Mouse (Mus musculus) heart, embryonic 14.5 days (tissue): ENCODE measurements around the gene Spata3. TPM values are rescaled to one million over a fixed set of nuclear protein-coding genes. Genes with fewer than 3 reads are reported as not detected.

ENCODE experiments used
- ATAC-seq: fragments of 200-750 bp; cut with Nextera tagmentation; 2 replicates; pipeline ENCODE4 v1.8.0; 2017; ENCODE audit warnings: low read depth, moderate TSS enrichment; ENCODE audit not compliant: insufficient number of reproducible peaks, insufficient read depth, low FRiP score
- H3K27ac ChIP-seq, 2 experiments: fragments of 200-500 bp in 1 of 2; fragments of 300-500 bp in 1 of 2; sonication (generic) in 1 of 2; replicated peaks in 1 of 2; 2 replicates each; pipeline ENCODE4 v1.5.1; 2012 to 2014; ENCODE audit warnings: low read depth in 2 of 2, low read length in 2 of 2, control low read depth in 1 of 2, mild to moderate bottlenecking in 1 of 2, mixed read lengths in 1 of 2; ENCODE audit not compliant: control insufficient read depth in 1 of 2, insufficient read depth in 1 of 2
- H3K27me3 ChIP-seq: fragments of 300-500 bp; sonication (generic); 2 replicates; pipeline ENCODE4 v1.6.1; 2014; ENCODE audit warnings: mild to moderate bottlenecking, low read length, control low read depth; ENCODE audit not compliant: control insufficient read depth, insufficient read depth
- H3K36me3 ChIP-seq: fragments of 300-500 bp; sonication (generic); 2 replicates; pipeline ENCODE4 v1.6.1; 2014; ENCODE audit warnings: mild to moderate bottlenecking, control low read depth, low read length, mixed read lengths; ENCODE audit not compliant: control insufficient read depth, insufficient read depth
- H3K4me1 ChIP-seq, 2 experiments: fragments of 200-500 bp in 1 of 2; fragments of 300-500 bp in 1 of 2; sonication (generic) in 1 of 2; 2 replicates each; pipeline ENCODE4 v1.6.1; 2012 to 2014; ENCODE audit warnings: low read length in 2 of 2, control low read depth in 1 of 2, mixed read lengths in 1 of 2; ENCODE audit not compliant: control insufficient read depth in 2 of 2, insufficient read depth in 2 of 2
- H3K4me2 ChIP-seq: fragments of 300-500 bp; sonication (generic); 2 replicates; pipeline ENCODE4 v1.6.1; 2014; ENCODE audit warnings: mild to moderate bottlenecking, low read length
- H3K4me3 ChIP-seq, 2 experiments: fragments of 200-500 bp in 1 of 2; fragments of 300-500 bp in 1 of 2; sonication (generic) in 1 of 2; 2 replicates each; pipeline ENCODE4 v1.5.1; 2012 to 2014; ENCODE audit warnings: low read length in 2 of 2, mild to moderate bottlenecking in 2 of 2, control low read depth in 1 of 2, low read depth in 1 of 2, moderate library complexity in 1 of 2; ENCODE audit not compliant: control insufficient read depth in 1 of 2, insufficient read depth in 1 of 2
- H3K9ac ChIP-seq: fragments of 300-500 bp; sonication (generic); 2 replicates; pipeline ENCODE4 v1.6.1; 2014; ENCODE audit warnings: mild to moderate bottlenecking, low read length
- H3K9me3 ChIP-seq: fragments of 300-500 bp; sonication (generic); 2 replicates; pipeline ENCODE4 v1.6.1; 2016; ENCODE audit warnings: low read length, control low read depth; ENCODE audit not compliant: control insufficient read depth
- WGBS: fragments of 180-500 bp; shearing (Covaris S2); extraction: QIAGEN DNeasy Blood & Tissue Kit; methylation state at CpG from one replicate; pipeline ENCODE4 v1.1.7; 2014; 5-methylcytosine and 5-hydroxymethylcytosine counted together
- polyA plus RNA-seq: library from polyadenylated mRNA; unstranded; fragments of >200 nt; fragmentation: Nextera tagmentation; extraction: Ambion mirVana; gene quantifications from 2 replicates; pipeline ENCODE4 v1.2.1, GENCODE M21; 2014

Spata3 gene
- polyA plus RNA-seq, 1 experiment from 2014 or later: not detected

- 97% methylated on average over 2 of the region's 2 CpGs for WGBS
These were observed 59.9 kb downstream of the Spata3 start for GRCm38 (mm10) chr1:86076565-86076964.

More at GRCm38 (mm10) chr1:86076565-86076964, 59.9 kb downstream of the Spata3 start:
- peaks cover 87% of the 10 kb centered on the region for H3K36me3 ChIP-seq
- H3K27ac ChIP-seq: no peak overlapping the region
- H3K9ac ChIP-seq: no peak overlapping the region
- no peaks in the 10 kb centered on the region for H3K27me3 ChIP-seq
- no peak overlapping the region for H3K4me3 ChIP-seq
- no peaks in the 10 kb centered on the region for H3K4me1 ChIP-seq
- H3K9me3 ChIP-seq: no peaks in the 10 kb centered on the region
- ATAC-seq: no peak
- H3K4me2 ChIP-seq: no peak overlapping the region

Other genes starting within 250 kb of the Spata3 start
- gene A630001G21Rik, start 238.2 kb upstream of the Spata3 start, polyA plus RNA-seq: 1.2 and 1.4 TPM in 2 replicates
- gene Cab39, start 223.4 kb upstream of the Spata3 start, polyA plus RNA-seq: 39.7 and 41.4 TPM in 2 replicates
- gene Itm2c, start 122.5 kb upstream of the Spata3 start, polyA plus RNA-seq: 129 and 189 TPM in 2 replicates
- 0.11 and 0.26 TPM in 2 replicates for gene 4933407L21Rik, start 88.3 kb upstream of the Spata3 start, polyA plus RNA-seq
- 0.07 TPM in 1 of 2 replicates, not detected in the other for gene Gpr55, start 55.8 kb upstream of the Spata3 start, polyA plus RNA-seq
- gene 2810459M11Rik, start 29.0 kb downstream of the Spata3 start, polyA plus RNA-seq: 0.13 and 0.27 TPM in 2 replicates
- 134 and 141 TPM in 2 replicates for gene Psmd1, start 47.6 kb downstream of the Spata3 start, polyA plus RNA-seq
- gene Htr2b, start 95.2 kb downstream of the Spata3 start, polyA plus RNA-seq: 0.13 and 0.39 TPM in 2 replicates
- gene Gm21972, start 116.8 kb downstream of the Spata3 start, polyA plus RNA-seq: not detected in 2 replicates
- 11.9 and 12.3 TPM in 2 replicates for gene Armc9, start 138.0 kb downstream of the Spata3 start, polyA plus RNA-seq